Mouse (Mus musculus): ENCODE results near the gene Acot9. TPM values are rescaled to one million over a fixed set of nuclear protein-coding genes. Genes with fewer than 3 reads are reported as not detected.

Gene Acot9
- total and polyA plus RNA-seq, 3 experiments = 52.6 to 56.3 TPM; not detected in 1

DNA sequence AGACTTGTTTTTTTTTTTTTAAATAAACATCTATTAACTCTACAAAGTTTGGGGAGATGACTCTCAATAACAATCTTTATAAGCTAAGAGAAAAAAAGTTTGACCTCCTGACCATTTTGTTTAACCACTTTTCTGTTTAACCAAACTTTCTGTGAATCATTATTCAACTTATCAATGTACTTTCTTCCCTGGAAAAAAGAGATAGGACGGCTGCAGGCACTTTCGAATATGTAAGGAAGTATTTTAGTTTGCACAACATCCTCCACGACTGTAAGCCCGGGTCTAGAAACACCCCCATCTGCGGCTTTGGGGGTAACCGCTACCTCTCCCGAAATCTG, 75.3 kb downstream of the Acot9 start:
- H3K27ac ChIP-seq (ENCODE audit: control insufficient read depth, low read depth, low read length) = peak overlapping the region; percentile 77; the same call in 1 of the 2 replicates
- H3K4me1 ChIP-seq (ENCODE audit: control insufficient read depth in 1 of 2, insufficient read depth in 2 of 2, low read length in 2 of 2) = peaks cover 0 to 6% of the 10 kb centered on the region in 2 experiments; a peak in 2 of 4 replicates
- H3K9me3 ChIP-seq (replicated peaks; ENCODE audit: insufficient read depth, low read length) = no peaks in the 10 kb centered on the region
- DNase-seq (ENCODE audit: low read depth, low spot score) = no peak
- peak overlapping the region; percentile 62 to 78 for H3K4me3 ChIP-seq (ENCODE audit: control insufficient read depth in 1 of 2, insufficient read depth in 1 of 2, low read depth in 2 of 2, low read length in 2 of 2)
- H3K79me2 ChIP-seq (ENCODE audit: control insufficient read depth, insufficient read depth, low read length, poor library complexity) = peaks cover 3% of the 10 kb centered on the region; the same call in 1 of the 2 replicates
- H3K9ac ChIP-seq (ENCODE audit: control insufficient read depth, low read depth, low read length, poor library complexity, severe bottlenecking) = peak overlapping the region; percentile 75
- H3K27me3 ChIP-seq (ENCODE audit: control insufficient read depth in 1 of 2, insufficient read depth in 2 of 2, low read length in 2 of 2) = no peaks in the 10 kb centered on the region
- peaks cover 0 to 2% of the 10 kb centered on the region in 2 experiments; a peak in 1 of 4 replicates for H3K36me3 ChIP-seq (ENCODE audit: control insufficient read depth in 1 of 2, insufficient read depth in 2 of 2, low read length in 2 of 2)
- TF ChIP-seq RCOR1 (IDR thresholded peaks at IDR 0.05; ENCODE audit: low read depth, low read length) (peak; percentile 27; the same call in 1 of the 2 replicates), ETS1 (IDR thresholded peaks at IDR 0.05; ENCODE audit: low read depth, low read length) (no peak)

DNA sequence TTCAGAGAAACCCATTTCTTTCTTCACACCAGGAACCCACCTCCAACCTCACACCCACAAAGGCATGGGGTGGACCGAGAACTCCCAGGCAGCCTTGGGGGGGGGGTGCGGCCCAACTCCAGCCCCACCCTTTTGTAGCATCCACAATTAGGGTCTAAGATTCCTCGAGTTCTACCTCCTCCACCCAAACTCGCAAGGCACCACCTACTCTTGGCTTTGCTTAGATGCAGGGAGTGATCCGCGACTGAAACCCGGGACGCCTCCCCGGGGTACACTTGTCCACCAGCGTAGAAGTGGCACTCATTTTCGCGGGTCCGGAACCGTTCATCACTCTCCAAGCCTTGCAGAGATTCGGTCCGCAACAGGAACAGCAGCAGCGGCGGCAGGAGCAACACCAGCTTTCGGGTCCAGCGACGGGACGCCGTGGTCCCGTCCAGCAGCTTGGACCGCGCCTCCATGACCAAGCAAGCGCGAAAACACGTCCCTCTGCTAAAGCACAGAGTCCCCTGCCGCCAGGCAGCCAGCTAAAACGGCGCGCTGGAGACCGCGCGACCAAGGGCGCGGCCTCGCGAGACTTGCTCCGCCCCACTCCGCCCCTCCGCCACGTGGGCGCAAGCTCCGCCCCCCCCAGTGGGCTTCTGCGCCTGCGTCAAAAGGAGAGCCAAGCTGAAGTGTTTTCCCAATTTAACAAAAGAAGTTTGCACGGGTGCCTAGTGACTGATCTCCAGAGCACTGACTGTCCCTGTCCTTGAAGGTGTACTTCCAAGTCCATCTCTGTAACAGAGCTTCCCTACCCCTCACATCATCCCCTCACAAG, 75.9 kb downstream of the Acot9 start:
- peak; percentile 93 for DNase-seq (ENCODE audit: low read depth, low spot score)
- peak overlapping the region; percentile 75 for H3K9ac ChIP-seq (ENCODE audit: control insufficient read depth, low read depth, low read length, poor library complexity, severe bottlenecking)
- H3K27ac ChIP-seq (ENCODE audit: control insufficient read depth, low read depth, low read length) = peak overlapping the region; percentile 77
- H3K4me3 ChIP-seq (ENCODE audit: control insufficient read depth in 1 of 2, insufficient read depth in 1 of 2, low read depth in 2 of 2, low read length in 2 of 2) = peak overlapping the region; percentile 62 to 78
- H3K4me1 ChIP-seq (ENCODE audit: control insufficient read depth in 1 of 2, insufficient read depth in 2 of 2, low read length in 2 of 2) = peaks cover 0 to 6% of the 10 kb centered on the region in 2 experiments; a peak in 2 of 4 replicates
- no peaks in the 10 kb centered on the region for H3K9me3 ChIP-seq (replicated peaks; ENCODE audit: insufficient read depth, low read length)
- peaks cover 0 to 2% of the 10 kb centered on the region in 2 experiments; a peak in 1 of 4 replicates for H3K36me3 ChIP-seq (ENCODE audit: control insufficient read depth in 1 of 2, insufficient read depth in 2 of 2, low read length in 2 of 2)
- peaks cover 3% of the 10 kb centered on the region; the same call in 1 of the 2 replicates for H3K79me2 ChIP-seq (ENCODE audit: control insufficient read depth, insufficient read depth, low read length, poor library complexity)
- no peaks in the 10 kb centered on the region for H3K27me3 ChIP-seq (ENCODE audit: control insufficient read depth in 1 of 2, insufficient read depth in 2 of 2, low read length in 2 of 2)
- TF ChIP-seq TAL1 (IDR thresholded peaks at IDR 0.05; ENCODE audit: low read length) (no peak), NRF1 (IDR thresholded peaks at IDR 0.05; ENCODE audit: insufficient read depth, low read depth, low read length, poor library complexity, severe bottlenecking) (peak; percentile 70), SIN3A (IDR thresholded peaks at IDR 0.05; ENCODE audit: low read length) (peak; percentile 73), SMC3 (IDR thresholded peaks at IDR 0.05; ENCODE audit: low read depth, low read length) (no peak), CHD2 (IDR thresholded peaks at IDR 0.05; ENCODE audit: low read length) (peak; percentile 93), ZNF384 (IDR thresholded peaks at IDR 0.05; ENCODE audit: low read depth, low read length) (no peak), MAX (IDR thresholded peaks at IDR 0.05; ENCODE audit: low read length) (peak; percentile 88), RCOR1 (IDR thresholded peaks at IDR 0.05; ENCODE audit: low read depth, low read length) (0 out of 2 replicates have a peak, but pooled peaks have one; percentile 1), POLR2AphosphoS2 (IDR thresholded peaks at IDR 0.05; ENCODE audit: low read length) (peak; percentile 76), USF2 (IDR thresholded peaks at IDR 0.05; ENCODE audit: borderline replicate concordance in 1 of 2, insufficient read depth in 1 of 2, low read depth in 1 of 2, low read length in 2 of 2) (peak in 1 of 2 experiments; percentile 61; a peak in 1 of 4 replicates), MEF2A (IDR thresholded peaks at IDR 0.05; ENCODE audit: extremely low read depth, insufficient replicate concordance, low read depth, low read length, poor library complexity, severe bottlenecking) (no peak), NELFE (IDR thresholded peaks at IDR 0.05; ENCODE audit: low read depth, low read length) (peak; percentile 85), BHLHE40 (IDR thresholded peaks at IDR 0.05; ENCODE audit: borderline replicate concordance, low read depth, low read length) (no peak), USF1 (IDR thresholded peaks at IDR 0.05; ENCODE audit: low read depth, low read length) (peak; percentile 93), POLR2AphosphoS5 (IDR thresholded peaks at IDR 0.05; ENCODE audit: borderline replicate concordance, low read depth, low read length) (no peak), UBTF (IDR thresholded peaks at IDR 0.05; ENCODE audit: borderline replicate concordance, insufficient read depth, low read depth, low read length) (no peak), TCF12 (IDR thresholded peaks at IDR 0.05; ENCODE audit: low read depth, low read length) (peak; percentile 49), MAFK (IDR thresholded peaks at IDR 0.05; ENCODE audit: borderline replicate concordance, low read depth, low read length) (no peak), MYC (IDR thresholded peaks at IDR 0.05; ENCODE audit: low read depth, low read length) (peak; percentile 83), ZMIZ1 (IDR thresholded peaks at IDR 0.05; ENCODE audit: low read depth, low read length) (no peak; the same call in none of the 2 replicates), ZC3H11A (IDR thresholded peaks at IDR 0.05; ENCODE audit: low read depth, low read length) (no peak), POLR2A (IDR thresholded peaks at IDR 0.05; ENCODE audit: control insufficient read depth in 1 of 2, insufficient read depth in 1 of 2, low read depth in 1 of 2, low read length in 2 of 2, poor library complexity in 1 of 2) (peak; percentile 72 to 91; a peak in 3 of 4 replicates), CTCF (IDR thresholded peaks at IDR 0.05 in 2 of 3, conservative IDR thresholded peaks at IDR 0.05 in 1 of 3; ENCODE audit: control insufficient read depth in 1 of 3, insufficient read depth in 1 of 3, low read depth in 2 of 3, low read length in 3 of 3, poor library complexity in 1 of 3, severe bottlenecking in 1 of 3) (no peak), E2F4 (IDR thresholded peaks at IDR 0.05; ENCODE audit: borderline replicate concordance, low read depth, low read length) (peak; percentile 73; the same call in 1 of the 2 replicates), ZKSCAN1 (IDR thresholded peaks at IDR 0.05; ENCODE audit: low read depth, low read length) (no peak), HCFC1 (IDR thresholded peaks at IDR 0.05; ENCODE audit: low read depth, low read length) (peak; percentile 66), ETS1 (IDR thresholded peaks at IDR 0.05; ENCODE audit: low read depth, low read length) (no peak), MYB (IDR thresholded peaks at IDR 0.05; ENCODE audit: low read depth, low read length) (no peak)

Measured in MEL (cell line).